Mouse (Mus musculus): ENCODE measurements around the gene Tspan11. TPM values are rescaled to one million over a fixed set of nuclear protein-coding genes. Genes with fewer than 3 reads are reported as not detected.

The Tspan11 gene
- total and polyA plus RNA-seq, 3 experiments: not detected

- Histone ChIP-seq H3K4me2 (ENCODE audit: insufficient read depth, low read depth, poor library complexity, severe bottlenecking) (no peak overlapping the region), H3K36me3 (replicated peaks in 1 of 2; ENCODE audit: control insufficient read depth in 1 of 2, insufficient read depth in 1 of 2, low read length in 1 of 2) (no peaks in the 10 kb centered on the region), H3K9me3 (replicated peaks; ENCODE audit: low read length) (peaks cover 7% of the 10 kb centered on the region), H3K27me3 (replicated peaks) (peaks cover 92% of the 10 kb centered on the region), H3K79me2 (replicated peaks; ENCODE audit: control insufficient read depth, extremely low read depth, insufficient read depth, poor library complexity, severe bottlenecking) (no peaks in the 10 kb centered on the region), H3K4me3 (replicated peaks in 1 of 3; ENCODE audit: low read depth in 2 of 3, low read length in 2 of 3, poor library complexity in 1 of 3) (no peak overlapping the region), H3K4me1 (ENCODE audit: control insufficient read depth in 1 of 2, insufficient read depth in 2 of 2) (0 out of 4 replicates have a peak, but pooled peaks cover 0 to 2% of the 10 kb centered on the region in 2 experiments), H3K27ac (ENCODE audit: insufficient read depth, low read depth) (no peak overlapping the region), H3K9ac (ENCODE audit: insufficient read depth, low read depth) (no peak overlapping the region)
- no peak for DNase-seq (ENCODE audit: extremely low read depth)
- dilution Hi-C loops (cut with MboI; ENCODE audit: extremely low pct_ligation_motif_present, extremely low pct_unique_long_range_greater_than_20kb, low sequenced_read_pairs): no loop called here
- no peak for TF ChIP-seq POLR2A (IDR thresholded peaks at IDR 0.05; ENCODE audit: low read depth, low read length)
- no peak for TF ChIP-seq RAD21 (IDR thresholded peaks at IDR 0.05; ENCODE audit: low read depth, low read length)
- TF ChIP-seq MAX (IDR thresholded peaks at IDR 0.05; ENCODE audit: low read length): no peak
- no peak for TF ChIP-seq UBTF (IDR thresholded peaks at IDR 0.05; ENCODE audit: low read depth, low read length)
- no peak for TF ChIP-seq ELF1 (IDR thresholded peaks at IDR 0.05; ENCODE audit: low read depth, low read length)
- no peak for TF ChIP-seq USF2 (conservative IDR thresholded peaks at IDR 0.05; ENCODE audit: low read depth, low read length)
- TF ChIP-seq TBP (conservative IDR thresholded peaks at IDR 0.05; ENCODE audit: low read depth, low read length): no peak
- no peak for TF ChIP-seq MEF2A (IDR thresholded peaks at IDR 0.05; ENCODE audit: borderline replicate concordance, low read depth, low read length)
- no peak for TF ChIP-seq NRF1 (IDR thresholded peaks at IDR 0.05; ENCODE audit: low read depth, low read length)
- TF ChIP-seq TCF12 (IDR thresholded peaks at IDR 0.05; ENCODE audit: low read depth, low read length): no peak
- TF ChIP-seq RCOR1 (conservative IDR thresholded peaks at IDR 0.05; ENCODE audit: low read depth, low read length): no peak
- TF ChIP-seq ZNF384 (IDR thresholded peaks at IDR 0.05; ENCODE audit: low read depth, low read length): no peak
- no peak for TF ChIP-seq PAX5 (IDR thresholded peaks at IDR 0.05; ENCODE audit: low read length)
- no peak for TF ChIP-seq NELFE (IDR thresholded peaks at IDR 0.05; ENCODE audit: low read depth, low read length)
- TF ChIP-seq ETS1 (conservative IDR thresholded peaks at IDR 0.05; ENCODE audit: low read depth, low read length): no peak
- TF ChIP-seq JUN (IDR thresholded peaks at IDR 0.05; ENCODE audit: insufficient read depth, low read depth, low read length): no peak
- TF ChIP-seq ZMIZ1 (IDR thresholded peaks at IDR 0.05; ENCODE audit: low read depth, low read length): no peak
- no peak for TF ChIP-seq MAFK (IDR thresholded peaks at IDR 0.05; ENCODE audit: insufficient replicate concordance, low read length)
- in situ Hi-C loops (cut with MboI; ENCODE audit: low pct_ligation_motif_present, low pct_unique_long_range_greater_than_20kb, low sequenced_read_pairs): loop anchor here (25.0 kb wide), 1 partner anchor 364 kb away; no protein-coding TSS in a partner anchor
These were observed 14.3 kb downstream of the Tspan11 start for GRCm38 (mm10) chr6:127901669-127902068.

DNA sequence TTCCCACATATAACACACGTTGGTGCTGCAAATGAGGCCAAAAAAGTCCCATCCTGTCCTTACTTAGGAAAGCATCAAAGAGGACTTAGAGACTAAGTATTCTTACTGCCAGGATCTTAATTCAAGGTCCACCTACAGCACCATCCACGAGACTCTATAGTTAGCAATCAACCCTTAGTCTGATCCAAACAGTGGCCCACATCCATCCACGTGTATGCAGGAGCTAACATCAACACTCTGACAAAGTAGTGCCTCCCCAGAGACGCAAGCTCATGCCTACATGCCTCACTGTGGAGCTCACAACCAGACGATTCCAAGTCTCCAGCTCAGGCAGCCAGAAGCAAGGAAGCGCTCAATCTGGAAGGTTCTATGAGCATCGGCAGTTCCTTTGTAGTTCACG, 15.2 kb downstream of the Tspan11 start:
- Histone ChIP-seq H3K4me1 (ENCODE audit: control insufficient read depth in 1 of 2, insufficient read depth in 2 of 2) (0 out of 4 replicates have a peak, but pooled peaks cover 0 to 2% of the 10 kb centered on the region in 2 experiments), H3K9me3 (replicated peaks; ENCODE audit: low read length) (peaks cover 7% of the 10 kb centered on the region), H3K9ac (ENCODE audit: insufficient read depth, low read depth) (no peak overlapping the region), H3K79me2 (replicated peaks; ENCODE audit: control insufficient read depth, extremely low read depth, insufficient read depth, poor library complexity, severe bottlenecking) (no peaks in the 10 kb centered on the region), H3K36me3 (replicated peaks in 1 of 2; ENCODE audit: control insufficient read depth in 1 of 2, insufficient read depth in 1 of 2, low read length in 1 of 2) (no peaks in the 10 kb centered on the region), H3K4me3 (replicated peaks in 1 of 3; ENCODE audit: low read depth in 2 of 3, low read length in 2 of 3, poor library complexity in 1 of 3) (no peak overlapping the region), H3K27ac (ENCODE audit: insufficient read depth, low read depth) (no peak overlapping the region), H3K4me2 (ENCODE audit: insufficient read depth, low read depth, poor library complexity, severe bottlenecking) (no peak overlapping the region), H3K27me3 (replicated peaks) (peaks cover 93% of the 10 kb centered on the region)
- TF ChIP-seq ETS1 (conservative IDR thresholded peaks at IDR 0.05; ENCODE audit: low read depth, low read length) (no peak), NRF1 (IDR thresholded peaks at IDR 0.05; ENCODE audit: low read depth, low read length) (no peak), IRF4 (IDR thresholded peaks at IDR 0.05; ENCODE audit: low read depth, low read length) (no peak), POLR2A (IDR thresholded peaks at IDR 0.05; ENCODE audit: low read depth, low read length) (no peak), UBTF (IDR thresholded peaks at IDR 0.05; ENCODE audit: low read depth, low read length) (no peak), JUND (conservative IDR thresholded peaks at IDR 0.05; ENCODE audit: low read depth, low read length) (no peak), SMC3 (IDR thresholded peaks at IDR 0.05; ENCODE audit: low read depth, low read length) (no peak), MAZ (IDR thresholded peaks at IDR 0.05; ENCODE audit: low read depth, low read length) (no peak), POLR2AphosphoS2 (IDR thresholded peaks at IDR 0.05; ENCODE audit: low read depth, low read length) (no peak), USF1 (IDR thresholded peaks at IDR 0.05; ENCODE audit: low read depth, low read length) (no peak), MAX (IDR thresholded peaks at IDR 0.05; ENCODE audit: low read length) (no peak), JUN (IDR thresholded peaks at IDR 0.05; ENCODE audit: insufficient read depth, low read depth, low read length) (no peak), HCFC1 (IDR thresholded peaks at IDR 0.05; ENCODE audit: low read depth, low read length) (no peak), ZNF384 (IDR thresholded peaks at IDR 0.05; ENCODE audit: low read depth, low read length) (no peak), CTCF (conservative IDR thresholded peaks at IDR 0.05 in 1 of 2, IDR thresholded peaks at IDR 0.05 in 1 of 2; ENCODE audit: low read depth in 2 of 2, low read length in 2 of 2) (no peak), TCF12 (IDR thresholded peaks at IDR 0.05; ENCODE audit: low read depth, low read length) (no peak), ELF1 (IDR thresholded peaks at IDR 0.05; ENCODE audit: low read depth, low read length) (no peak), TBP (conservative IDR thresholded peaks at IDR 0.05; ENCODE audit: low read depth, low read length) (no peak), PAX5 (IDR thresholded peaks at IDR 0.05; ENCODE audit: low read length) (no peak), MXI1 (IDR thresholded peaks at IDR 0.05; ENCODE audit: low read depth, low read length) (no peak)
- DNase-seq (ENCODE audit: extremely low read depth): no peak
- in situ Hi-C loops (cut with MboI; ENCODE audit: low pct_ligation_motif_present, low pct_unique_long_range_greater_than_20kb, low sequenced_read_pairs): loop anchor here (25.0 kb wide), 1 partner anchor 365 kb away; no protein-coding TSS in a partner anchor
- dilution Hi-C loops (cut with MboI; ENCODE audit: extremely low pct_ligation_motif_present, extremely low pct_unique_long_range_greater_than_20kb, low sequenced_read_pairs): no loop called here

Data from CH12.LX (cell line).